Mouse (Mus musculus) gastrocnemius, postnatal 10 days (tissue): ENCODE results near the gene Myo5a. TPM values are rescaled to one million over a fixed set of nuclear protein-coding genes. Genes with fewer than 3 reads are reported as not detected.
A peak's percentile ranks its signal among the peaks of the same experiment; 100 is the strongest.

ENCODE experiments used
- DNase-seq: peaks from one replicate; pipeline ENCODE4 v3.0.0; 2021; ENCODE audit warnings: mixed read lengths
- total RNA-seq, 2 experiments: library from RNA; stranded (reverse); gene quantifications; 2 replicates each; pipeline ENCODE4 v1.2.3; 2021

The Myo5a gene
- total RNA-seq, 2 experiments from 2014 or later: 18.5 to 27.8 TPM

DNA sequence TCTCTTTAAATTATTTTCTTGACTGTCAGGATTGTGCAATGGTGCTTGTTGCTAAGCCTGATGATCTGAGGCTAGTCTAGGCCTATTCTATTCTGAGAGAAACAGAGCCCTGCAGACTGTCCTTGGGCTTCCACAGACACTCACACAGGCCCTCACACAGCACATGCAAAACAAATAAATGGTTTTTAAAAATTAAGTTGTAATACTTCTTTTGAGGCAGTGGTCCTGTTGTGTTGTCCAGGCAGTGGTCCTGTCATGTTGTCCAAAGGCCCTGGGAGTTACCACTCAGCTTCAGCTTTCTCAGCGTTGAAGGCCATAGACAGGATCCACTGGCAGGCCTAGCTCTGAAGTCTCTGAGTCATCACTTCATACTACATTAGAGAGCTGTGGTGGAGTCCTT is 130.7 kb downstream of the Myo5a start:
- DNase-seq: no peak

DNA sequence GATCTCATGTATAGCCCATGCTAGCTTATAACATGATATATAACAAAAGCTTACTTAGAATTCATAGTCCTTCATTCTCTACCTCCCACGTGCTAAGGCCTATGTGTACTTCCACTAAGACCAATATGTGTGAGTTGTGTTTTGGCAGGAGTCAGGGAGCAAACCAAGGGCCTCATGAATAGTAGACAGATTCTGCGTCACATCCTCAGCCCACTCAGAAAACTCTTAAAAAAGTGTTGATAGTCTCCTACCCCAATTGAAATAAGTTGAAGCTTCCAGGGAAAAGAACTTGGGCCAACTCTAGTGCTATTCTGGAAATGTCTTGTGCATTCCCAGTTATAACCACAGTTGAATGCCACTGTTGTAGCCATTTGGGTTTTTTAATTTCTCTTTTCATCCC is 131.2 kb downstream of the Myo5a start:
- no peak for DNase-seq

GRCm38 (mm10) chr9:75209246-75209645 is 138.4 kb downstream of the Myo5a start:
- DNase-seq: no peak

DNA sequence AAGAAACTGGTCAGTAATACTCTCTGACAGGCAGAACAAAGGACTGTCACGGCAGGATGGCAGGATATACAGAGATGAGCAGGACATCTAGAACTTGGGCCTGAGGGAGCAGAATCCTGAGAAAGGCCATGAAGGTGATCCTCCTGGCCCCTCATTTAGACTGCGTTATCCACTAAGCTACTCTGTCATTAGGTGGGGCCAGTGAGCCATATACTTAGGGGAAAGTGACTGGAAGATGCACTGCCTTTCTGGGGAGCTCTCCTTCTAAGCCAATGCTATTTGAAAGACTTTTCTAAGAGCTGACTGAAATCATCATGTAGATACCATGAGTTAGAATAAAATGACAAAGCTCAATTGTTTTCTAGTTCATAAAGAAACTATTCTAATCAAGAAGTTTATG is 139.5 kb downstream of the Myo5a start:
- DNase-seq: no peak

DNA sequence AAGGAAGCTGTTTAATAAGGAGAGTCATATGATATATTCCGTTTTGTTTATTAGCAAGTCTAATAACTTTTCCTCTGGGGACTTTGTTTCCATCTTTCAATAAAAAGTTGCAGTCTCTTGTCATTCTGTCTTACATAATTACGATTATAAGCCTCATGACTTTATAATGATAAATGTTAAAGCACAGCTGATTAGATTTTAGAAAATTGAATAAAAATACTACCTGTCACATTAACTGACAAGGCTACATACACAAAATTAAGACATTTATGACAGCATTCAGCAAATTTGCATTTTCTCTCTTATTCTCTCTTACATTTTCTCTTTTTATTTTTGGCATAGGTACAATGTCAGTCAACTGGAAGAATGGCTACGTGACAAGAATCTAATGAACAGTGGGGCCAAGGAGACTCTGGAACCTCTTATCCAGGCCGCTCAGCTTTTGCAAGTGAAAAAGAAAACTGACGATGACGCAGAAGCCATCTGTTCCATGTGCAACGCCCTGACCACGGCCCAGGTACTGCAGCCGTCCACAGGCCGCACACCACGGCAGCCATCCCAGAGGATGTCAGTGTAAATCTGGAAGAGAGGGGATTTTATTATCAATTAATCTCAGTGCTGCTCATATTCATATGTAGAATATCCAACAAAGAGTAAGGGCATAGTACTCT is 144.1 kb downstream of the Myo5a start:
- no peak for DNase-seq

- no peak for DNase-seq
These were observed 149.1 kb downstream of the Myo5a start for GRCm38 (mm10) chr9:75219942-75220341.

GRCm38 (mm10) chr9:75221420-75222287 is 150.8 kb downstream of the Myo5a start:
- peak; percentile 38 for DNase-seq

DNA sequence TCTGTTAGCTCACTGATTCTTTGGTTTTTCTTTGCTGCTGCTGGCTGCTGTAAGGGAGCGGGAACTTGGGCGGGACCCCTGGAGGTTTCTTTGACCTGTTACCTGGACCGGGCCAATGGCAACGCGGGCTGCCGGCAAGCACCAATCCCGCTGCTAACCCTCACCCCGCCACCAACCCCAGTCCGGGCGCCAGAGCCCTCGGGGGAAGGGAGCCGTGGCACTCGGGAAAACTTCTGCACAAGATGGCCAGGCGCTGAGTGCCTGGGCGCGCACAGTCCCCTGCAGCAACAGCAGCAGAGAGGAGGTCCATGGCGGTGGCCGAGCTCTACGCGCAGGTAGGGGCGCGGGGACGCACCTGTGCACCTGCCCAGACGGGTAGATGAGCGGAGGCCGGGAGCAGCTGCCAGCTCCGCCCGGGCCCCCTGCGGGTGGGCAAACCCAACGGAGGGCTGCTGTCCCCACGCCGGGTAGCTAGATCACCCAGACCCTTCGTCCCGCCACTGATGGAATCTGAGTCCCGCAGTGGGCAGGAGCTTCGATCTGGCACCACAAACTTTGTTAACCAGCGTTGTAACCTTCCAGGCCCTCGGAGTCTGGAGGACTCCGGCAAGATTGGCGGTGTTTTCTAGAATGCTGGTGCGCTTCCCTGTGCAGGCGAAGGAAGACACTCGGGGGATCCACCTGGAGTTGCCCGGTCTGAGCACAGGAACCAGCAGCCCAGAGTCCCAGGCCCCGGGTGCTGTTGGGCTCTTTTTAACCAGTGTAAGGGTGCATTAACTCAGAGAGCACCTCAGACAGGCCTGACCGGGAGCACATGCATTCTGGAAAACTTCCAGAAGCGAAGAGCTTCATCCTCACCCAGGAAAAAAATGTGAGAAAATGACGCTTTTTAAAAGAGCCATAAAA is 161.3 kb downstream of the Myo5a start, which contains the start of gene Myo5c:
Gene Myo5c, plus strand, starts transcription at position 180 of the 906 bp plus-strand sequence.
- DNase-seq: peak; percentile 59

- DNase-seq: no peak
These were observed 162.0 kb downstream of the Myo5a start for GRCm38 (mm10) chr9:75232860-75233259.

- no peak for DNase-seq
These were observed 163.5 kb downstream of the Myo5a start for GRCm38 (mm10) chr9:75234271-75234741.

GRCm38 (mm10) chr9:75234983-75235627 is 164.3 kb downstream of the Myo5a start:
- DNase-seq: no peak

GRCm38 (mm10) chr9:75235696-75236095 is 164.9 kb downstream of the Myo5a start:
- DNase-seq: no peak

DNA sequence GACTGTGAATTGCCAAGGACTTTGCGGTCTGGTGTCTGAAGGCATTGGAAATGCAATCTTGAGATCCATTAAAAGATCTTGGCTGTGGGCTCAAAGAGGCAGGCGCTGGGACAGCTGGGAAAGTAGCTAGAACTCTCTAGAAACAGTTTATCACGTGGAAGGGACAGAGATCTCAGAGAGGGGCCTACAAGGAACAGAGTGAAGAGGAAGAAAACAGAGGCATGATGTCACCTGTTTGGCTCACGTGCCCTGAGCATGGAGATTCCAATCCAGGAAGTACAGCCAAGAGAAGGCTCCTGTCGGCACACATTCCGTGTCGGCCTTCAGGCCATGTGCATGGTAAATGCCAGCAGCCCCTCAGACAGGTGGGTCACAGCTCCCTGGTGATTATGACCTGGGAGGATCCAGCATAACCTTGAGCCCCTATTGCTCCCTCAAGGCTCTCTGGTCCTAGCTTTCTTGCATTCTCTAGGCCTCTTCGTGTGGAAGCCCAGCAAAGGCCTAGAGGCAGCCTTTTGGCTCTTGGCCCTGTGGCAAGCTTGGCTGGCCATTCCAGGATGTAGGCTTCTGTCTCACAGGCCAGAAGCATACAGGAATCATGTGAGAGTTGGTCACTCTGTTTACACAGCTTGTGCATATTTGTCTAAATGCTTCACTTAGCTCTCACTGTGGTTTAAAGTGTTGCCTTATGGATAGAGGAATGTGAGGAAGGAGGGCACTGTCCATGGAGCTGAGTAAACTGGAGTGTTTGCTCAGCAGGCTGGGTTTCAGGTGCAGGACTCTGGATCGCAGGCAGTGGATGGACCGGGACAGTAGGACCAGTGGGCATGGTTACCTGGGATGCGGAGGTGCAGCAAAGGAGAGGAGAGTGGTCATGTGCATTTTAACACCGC is 165.8 kb downstream of the Myo5a start:
- DNase-seq: no peak

DNA sequence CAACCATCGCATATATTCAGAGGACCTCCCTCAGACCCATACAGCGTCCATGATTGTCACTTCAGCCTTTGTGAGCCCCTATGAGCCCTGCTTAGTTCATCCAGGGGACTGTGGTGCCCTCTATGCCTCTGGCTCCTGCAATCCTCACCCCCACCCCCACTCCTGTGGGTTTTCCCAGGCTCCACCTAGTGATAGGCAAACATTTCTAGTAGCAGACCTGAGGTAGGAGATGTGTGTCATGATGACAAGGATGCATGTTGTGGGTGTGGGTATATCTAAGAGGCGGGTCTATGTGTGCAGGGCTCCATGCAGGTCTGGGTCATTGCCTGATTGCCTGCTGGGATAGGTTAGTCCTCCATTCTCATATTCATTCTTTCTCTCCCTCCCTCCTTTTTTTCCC is 167.4 kb downstream of the Myo5a start:
- no peak for DNase-seq

DNA sequence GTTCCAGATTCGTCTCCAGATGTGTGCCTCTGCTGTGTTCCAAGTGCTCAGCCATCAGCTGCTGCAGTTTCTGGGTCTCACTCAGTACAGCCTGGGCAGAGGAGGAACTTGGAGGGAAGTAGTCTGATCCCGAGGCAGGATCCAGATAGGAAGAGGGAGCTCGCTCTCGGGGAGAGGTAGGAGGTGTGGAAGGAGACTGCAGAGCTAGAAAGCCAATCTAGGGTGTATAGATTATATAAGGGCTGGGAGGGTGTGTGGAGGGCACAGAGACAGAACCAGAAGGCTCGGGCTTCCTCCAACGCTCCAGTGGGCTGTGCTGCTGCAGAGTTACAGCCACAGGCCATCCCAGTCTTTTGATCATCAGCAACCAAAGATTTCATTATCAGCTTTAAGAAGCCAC is 172.2 kb downstream of the Myo5a start:
- no peak for DNase-seq

GRCm38 (mm10) chr9:75243730-75244406 is 173.1 kb downstream of the Myo5a start:
- no peak for DNase-seq

DNA sequence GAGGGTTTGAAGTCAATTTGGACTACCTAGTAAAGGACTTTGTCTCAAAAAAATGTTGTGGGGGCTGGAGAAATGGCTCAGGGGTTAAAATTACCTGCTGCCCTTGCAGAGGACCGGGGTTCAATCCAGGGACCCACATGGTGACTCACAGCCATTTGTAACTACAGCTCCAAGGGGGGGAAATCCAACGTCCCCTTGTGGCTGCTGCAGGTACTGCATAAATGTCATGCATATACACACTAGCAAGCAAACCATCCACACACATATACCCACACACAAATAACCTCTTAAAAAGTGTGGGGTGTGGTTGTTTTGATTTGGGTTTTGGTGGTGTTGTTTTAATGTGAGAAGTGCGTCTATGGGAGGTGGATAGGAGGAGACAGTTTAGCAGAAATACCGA is 173.7 kb downstream of the Myo5a start:
- DNase-seq: no peak

GRCm38 (mm10) chr9:75246080-75246930 is 175.5 kb downstream of the Myo5a start:
- DNase-seq: no peak

GRCm38 (mm10) chr9:75247870-75248269 is 177.1 kb downstream of the Myo5a start:
- no peak for DNase-seq
